Mouse (Mus musculus): ENCODE measurements around the gene Pold2.

- TF ChIP-seq GATA1 (IDR thresholded peaks at IDR 0.05; ENCODE audit: low read depth, low read length) (no peak), CTCF (IDR thresholded peaks at IDR 0.05 in 2 of 3, conservative IDR thresholded peaks at IDR 0.05 in 1 of 3; ENCODE audit: control insufficient read depth in 1 of 3, insufficient read depth in 1 of 3, low read depth in 2 of 3, low read length in 3 of 3, poor library complexity in 1 of 3, severe bottlenecking in 1 of 3) (no peak), ZKSCAN1 (IDR thresholded peaks at IDR 0.05; ENCODE audit: low read depth, low read length) (no peak), RCOR1 (IDR thresholded peaks at IDR 0.05; ENCODE audit: low read depth, low read length) (no peak), NRF1 (IDR thresholded peaks at IDR 0.05; ENCODE audit: insufficient read depth, low read depth, low read length, poor library complexity, severe bottlenecking) (no peak), HCFC1 (IDR thresholded peaks at IDR 0.05; ENCODE audit: low read depth, low read length) (no peak), MAX (IDR thresholded peaks at IDR 0.05; ENCODE audit: low read length) (no peak), CHD1 (IDR thresholded peaks at IDR 0.05; ENCODE audit: low read depth, low read length) (no peak), E2F4 (IDR thresholded peaks at IDR 0.05; ENCODE audit: borderline replicate concordance, low read depth, low read length) (no peak)
Measured at GRCm38 (mm10) chr11:5926696-5927220, 48.7 kb upstream of the Pold2 start.

Measured in MEL (cell line).